Mouse (Mus musculus): ENCODE data around the gene Micu1.
A peak's percentile ranks its signal among the peaks of the same experiment; 100 is the strongest.

Micu1 gene

GRCm38 (mm10) chr10:59899341-59900173 lies 197.3 kb downstream of the Micu1 start:
- no peak for DNase-seq (ENCODE audit: extremely low read depth, low read depth, low spot score)

DNA sequence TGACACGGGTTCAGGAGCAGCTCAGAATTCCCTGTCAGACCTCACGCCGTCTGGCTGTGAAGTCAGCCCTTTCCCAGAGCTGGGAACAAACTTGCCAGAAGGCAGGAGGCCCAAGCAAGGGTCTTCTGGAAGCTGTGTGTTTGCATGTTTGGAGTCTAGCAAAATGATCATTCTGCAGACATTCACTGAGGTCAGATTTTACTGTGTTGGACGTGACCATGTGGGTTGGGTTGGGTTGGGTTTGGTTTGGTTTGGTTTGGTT lies 197.8 kb downstream of the Micu1 start:
- no peak for DNase-seq (ENCODE audit: extremely low read depth, low read depth, low spot score)

DNA sequence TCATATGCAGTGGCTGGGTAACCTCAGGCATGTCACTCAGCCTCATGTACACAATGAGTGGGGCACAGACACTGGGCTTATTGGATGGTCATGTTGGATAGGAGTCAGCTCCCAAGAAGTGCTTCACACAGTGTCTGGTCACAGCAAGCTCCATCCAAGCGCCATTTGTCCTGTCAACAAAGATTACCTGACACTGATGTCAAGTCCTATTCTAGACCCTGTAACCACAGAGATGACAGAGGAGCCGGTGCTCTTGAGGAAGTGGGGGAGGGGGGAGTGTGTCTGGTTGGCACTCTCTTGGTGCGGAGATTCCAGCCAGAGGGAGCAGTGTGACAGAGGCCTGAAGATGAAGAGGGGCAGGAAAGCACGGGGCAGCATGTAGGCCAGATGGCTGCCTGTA lies 198.7 kb downstream of the Micu1 start:
- DNase-seq (ENCODE audit: extremely low read depth, low read depth, low spot score) = no peak

GRCm38 (mm10) chr10:59901463-59901862 lies 199.2 kb downstream of the Micu1 start:
- DNase-seq (ENCODE audit: extremely low read depth, low read depth, low spot score) = no peak

DNA sequence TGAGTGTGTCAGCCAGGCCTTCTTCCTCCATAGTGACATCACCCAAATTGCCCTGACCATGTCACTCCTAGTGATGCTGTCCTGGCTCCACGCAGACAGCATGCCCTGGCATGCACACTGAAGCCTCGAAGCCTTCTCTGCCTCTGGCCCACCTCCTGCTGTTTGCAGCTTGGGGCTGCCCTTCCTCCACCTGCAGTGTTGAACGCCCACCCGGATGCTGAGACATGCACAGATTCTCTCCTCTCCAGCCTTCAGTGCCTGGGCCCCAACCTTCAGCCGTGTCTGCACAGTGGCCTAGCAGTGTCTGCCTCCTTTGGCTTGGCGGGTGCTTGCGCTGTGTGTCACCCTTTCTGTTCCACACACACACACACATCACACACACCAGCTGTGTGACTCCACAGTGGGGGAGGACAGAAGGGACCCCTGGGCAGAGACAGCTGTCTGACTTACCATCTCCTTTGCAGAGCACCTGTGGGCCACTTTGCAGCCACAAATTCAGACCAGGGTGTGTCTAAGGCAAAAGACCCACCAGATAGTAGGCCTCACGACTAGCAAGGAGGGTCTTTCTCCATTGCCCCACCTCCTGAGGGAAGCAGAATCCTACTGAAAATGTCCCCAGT lies 199.8 kb downstream of the Micu1 start:
- no peak for DNase-seq (ENCODE audit: extremely low read depth, low read depth, low spot score)

- DNase-seq (ENCODE audit: extremely low read depth, low read depth, low spot score) = no peak
Measured at GRCm38 (mm10) chr10:59902606-59902990, 200.3 kb downstream of the Micu1 start.

DNA sequence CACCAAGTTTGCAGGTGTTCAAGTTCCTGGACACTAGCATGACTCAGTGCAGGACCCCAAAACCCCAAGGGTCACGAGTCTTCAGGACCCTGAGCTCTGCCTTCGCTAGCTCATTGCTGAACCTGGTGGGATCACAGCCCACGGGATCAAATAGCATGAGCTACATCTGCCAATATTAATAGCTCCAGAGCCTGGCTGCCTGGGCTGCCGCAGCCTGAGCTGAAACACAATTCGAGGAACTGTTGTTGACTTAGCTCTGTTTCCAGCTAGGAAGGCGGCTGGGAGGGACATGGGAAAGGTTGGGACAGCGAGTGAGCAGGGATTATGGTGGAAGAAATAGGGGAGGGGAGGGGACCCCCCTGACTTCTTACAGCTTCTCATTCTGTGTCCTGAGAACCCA lies 200.9 kb downstream of the Micu1 start:
- no peak for DNase-seq (ENCODE audit: extremely low read depth, low read depth, low spot score)

DNA sequence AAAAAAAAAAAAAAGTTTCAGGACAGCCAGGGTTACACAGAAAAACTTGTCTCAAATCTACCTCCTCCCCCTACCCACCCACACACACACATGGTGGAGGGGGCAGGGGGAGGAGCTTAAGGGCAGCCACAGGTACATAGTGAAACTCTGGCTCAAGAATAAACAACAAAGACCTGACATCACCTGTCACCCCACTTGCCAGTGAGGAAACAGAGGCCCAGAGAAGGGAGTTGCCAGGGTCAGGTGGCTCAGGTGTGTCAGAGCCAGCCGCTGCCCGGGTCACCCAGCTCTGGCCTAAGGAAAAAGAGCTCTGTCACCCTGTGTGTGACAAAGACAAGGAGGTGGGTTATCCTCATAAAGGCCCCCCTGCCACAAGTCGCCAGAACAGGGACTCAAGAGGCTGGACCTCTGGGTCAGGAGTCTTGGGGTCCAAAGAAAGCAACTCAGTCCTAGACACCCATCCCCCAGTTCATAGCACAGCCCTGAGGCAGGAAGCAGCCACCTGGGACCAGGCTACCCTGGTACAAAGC lies 204.9 kb downstream of the Micu1 start:
- DNase-seq (ENCODE audit: extremely low read depth, low read depth, low spot score) = no peak

- DNase-seq (ENCODE audit: extremely low read depth, low read depth, low spot score) = no peak
Measured at GRCm38 (mm10) chr10:59907695-59908299, 205.5 kb downstream of the Micu1 start.

GRCm38 (mm10) chr10:59908776-59909315 lies 206.6 kb downstream of the Micu1 start:
- no peak for DNase-seq (ENCODE audit: extremely low read depth, low read depth, low spot score)

DNA sequence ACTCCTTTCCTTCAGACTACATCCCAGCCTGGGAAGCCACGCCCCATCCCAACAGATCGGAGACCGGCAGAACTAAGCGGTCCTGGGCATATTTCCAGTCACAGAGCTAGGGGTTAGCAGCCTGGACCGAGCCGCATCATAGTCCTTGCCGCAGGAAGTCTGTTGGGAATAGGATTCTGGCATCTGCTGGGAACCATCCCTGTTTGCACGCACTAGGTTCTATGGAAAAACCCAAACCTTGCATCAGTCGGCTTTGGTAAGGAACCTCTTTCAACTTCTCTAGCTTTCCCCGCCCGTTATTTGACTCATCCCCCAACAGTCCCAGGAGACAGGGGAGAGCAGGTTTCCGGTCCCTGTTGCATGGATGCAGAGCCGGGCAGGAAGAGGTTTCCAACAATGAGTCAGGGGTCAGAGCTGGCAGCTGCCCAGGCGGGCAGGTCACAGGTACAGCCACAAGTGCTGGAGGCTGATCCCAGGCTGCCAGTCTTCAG lies 207.1 kb downstream of the Micu1 start:
- DNase-seq (ENCODE audit: extremely low read depth, low read depth, low spot score) = no peak

GRCm38 (mm10) chr10:59911091-59911490 lies 208.8 kb downstream of the Micu1 start:
- peak; percentile 81 for DNase-seq (ENCODE audit: extremely low read depth, low read depth, low spot score)

DNA sequence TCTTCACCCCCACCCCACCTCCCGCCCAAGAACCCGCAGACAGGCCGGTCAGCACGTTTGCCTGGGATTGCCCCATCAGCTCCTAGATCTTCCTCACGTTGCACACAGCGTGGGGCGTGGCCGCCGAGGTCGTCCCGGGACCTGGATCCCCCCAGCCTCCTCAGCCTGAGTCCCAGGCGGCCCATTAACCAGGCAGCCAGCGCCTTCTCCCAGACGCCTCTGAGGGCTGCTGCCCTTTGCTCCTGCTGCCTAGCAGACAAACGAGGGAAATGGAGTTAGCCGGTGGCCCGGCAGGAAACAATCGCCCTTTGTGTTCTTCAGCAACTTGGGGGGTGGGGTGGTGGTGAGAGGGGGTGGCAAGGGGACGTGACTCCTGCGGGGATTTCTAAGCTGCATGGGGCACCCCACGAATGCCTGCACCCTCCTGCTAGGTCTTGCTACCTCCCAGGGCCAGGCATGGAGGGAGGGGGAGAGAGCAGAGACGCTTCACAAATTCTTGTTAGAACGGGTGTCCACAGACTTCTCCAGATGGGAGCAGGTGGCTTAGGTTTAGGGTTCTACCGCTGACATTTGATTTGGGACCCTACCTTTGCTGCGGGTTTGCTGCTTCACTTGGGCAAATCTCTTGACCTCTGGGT lies 209.4 kb downstream of the Micu1 start:
- DNase-seq (ENCODE audit: extremely low read depth, low read depth, low spot score) = no peak

Measured in fat pad, adult 2 months (tissue).